Mouse (Mus musculus) embryonic fibroblast, embryonic 13.5 days (primary cell): Measurements from ENCODE around the gene Aatk.

Source experiments
- CTCF ChIP-seq: IDR thresholded peaks from 2 replicates; pipeline ENCODE4 v1.5.1; 2011; ENCODE audit warnings: mild to moderate bottlenecking, control low read depth, low read length, moderate library complexity, borderline replicate concordance; ENCODE audit not compliant: insufficient read depth
- POLR2A ChIP-seq: IDR thresholded peaks from 2 replicates; pipeline ENCODE4 v1.6.1; 2011; ENCODE audit warnings: low read depth, mild to moderate bottlenecking, control low read depth, low read length, moderate library complexity

GRCm38 (mm10) chr11:119966294-119966693 is 80.7 kb downstream of the Aatk start:
- no peak for TF ChIP-seq CTCF
- TF ChIP-seq POLR2A, result no peak
